Comparison of ENCODE assay signal across 9 mouse cellular contexts in the genomic region with DNA sequence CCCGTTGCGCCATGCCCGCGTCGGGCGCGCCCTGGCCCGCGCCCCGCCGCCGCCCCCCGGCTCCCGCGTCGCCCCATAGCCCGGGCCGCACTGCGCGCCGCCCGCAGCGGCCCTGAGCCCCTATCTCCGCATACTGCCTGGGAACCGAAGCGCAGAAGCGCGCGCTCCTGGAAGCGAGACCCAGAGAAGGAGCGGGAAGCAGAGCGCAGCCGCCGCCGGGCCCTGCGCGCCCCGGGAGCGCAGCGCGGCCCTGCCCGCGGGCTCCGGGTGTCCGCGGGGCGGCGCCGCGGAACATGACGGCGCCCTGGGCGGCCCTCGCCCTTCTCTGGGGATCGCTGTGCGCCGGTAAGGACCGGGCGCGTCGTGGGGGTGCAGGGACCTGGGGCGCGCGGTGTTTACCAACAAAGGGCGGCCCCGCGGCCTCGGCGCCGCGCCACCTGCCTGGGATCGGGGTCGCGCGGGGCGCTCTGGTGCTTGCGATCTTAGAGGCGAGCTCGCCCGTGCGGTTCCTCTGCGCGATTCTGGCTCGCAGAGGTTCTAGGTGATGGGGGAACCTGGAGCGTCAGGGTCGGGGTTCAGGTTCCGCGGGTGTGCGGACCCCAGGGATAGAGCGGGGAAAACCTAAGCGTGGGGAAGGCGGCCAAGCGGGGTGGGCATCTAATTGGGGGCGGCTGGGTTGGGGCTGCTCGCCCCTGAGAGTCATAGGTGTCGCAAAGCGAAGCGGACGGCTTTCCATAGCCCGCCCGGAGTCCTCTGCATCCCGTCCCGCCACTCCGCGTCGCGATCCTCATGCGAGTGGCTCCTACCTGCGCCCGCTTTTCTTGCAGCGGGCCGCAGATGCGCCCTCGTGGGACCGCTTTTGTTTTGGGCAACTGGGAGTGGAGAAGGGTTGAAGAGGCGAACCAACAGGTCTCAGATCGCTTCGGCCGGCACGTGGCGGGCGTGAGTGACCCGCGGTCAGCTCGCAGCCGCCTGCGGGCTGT. TPM values are rescaled to one million over a fixed set of nuclear protein-coding genes. Genes with fewer than 3 reads are reported as not detected.
DNase-seq lines count a peak whose midpoint lies in the region; ATAC-seq and TF ChIP-seq lines count a peak whose summit lies in the region.
"Had no signal": no experiment of that assay in that cellular context is flagged by ENCODE, and none has a peak within 500 bp of the region (broad histone marks: within the 10 kb centered on the region; RNA-seq: fewer than 3 reads in every experiment).

No protein-coding gene starts in this region.

- peak overlapping the region; percentile 86 for H3K9ac ChIP-seq in embryonic facial prominence, embryonic 15.5 days
- H3K9ac ChIP-seq in heart, embryonic 15.5 days: peak overlapping the region; percentile 88

- H3K36me3 ChIP-seq in C2C12 (ENCODE audit: control insufficient read depth, insufficient read depth): no peaks in the 10 kb centered on the region
- no peaks in the 10 kb centered on the region for H3K36me3 ChIP-seq in embryonic facial prominence, embryonic 15.5 days
- H3K36me3 ChIP-seq in heart, embryonic 15.5 days: no peaks in the 10 kb centered on the region

- peak overlapping the region; percentile 94 for H3K27ac ChIP-seq in embryonic facial prominence, embryonic 15.5 days (replicated peaks)
- peak overlapping the region; percentile 97 for H3K27ac ChIP-seq in heart, embryonic 15.5 days

- ATAC-seq in embryonic facial prominence, embryonic 15.5 days (ENCODE audit: insufficient number of reproducible peaks, low FRiP score, low TSS enrichment, low read depth): peak; percentile 67
- ATAC-seq in heart, embryonic 15.5 days (replicated peaks; ENCODE audit: insufficient number of reproducible peaks, insufficient read depth, low FRiP score, low read depth): peak; percentile 48

- H3K4me3 ChIP-seq in C2C12 (ENCODE audit: insufficient read depth, poor library complexity, severe bottlenecking): peak overlapping the region; percentile 41
- H3K4me3 ChIP-seq in embryonic facial prominence, embryonic 15.5 days (replicated peaks): peak overlapping the region; percentile 81
- H3K4me3 ChIP-seq in heart, embryonic 15.5 days: peak overlapping the region; percentile 93

- under 1% methylated on average over 126 of the region's 127 CpGs for WGBS in embryonic facial prominence, embryonic 15.5 days
- WGBS in heart, embryonic 15.5 days: under 1% methylated on average over 110 of the region's 127 CpGs

- H3K27me3 ChIP-seq in C2C12 (ENCODE audit: control insufficient read depth, insufficient read depth, insufficient read length): peaks cover 6% of the 10 kb centered on the region
- H3K27me3 ChIP-seq in embryonic facial prominence, embryonic 15.5 days: no peaks in the 10 kb centered on the region
- H3K27me3 ChIP-seq in heart, embryonic 15.5 days: no peaks in the 10 kb centered on the region

- no peaks in the 10 kb centered on the region for H3K79me2 ChIP-seq in C2C12 (ENCODE audit: control insufficient read depth, insufficient read depth)

- TF ChIP-seq CTCF in C2C12 (IDR thresholded peaks at IDR 0.05; ENCODE audit: control insufficient read depth, insufficient read depth, insufficient read length): no peak

- DNase-seq in adrenal gland, postnatal 36 days: peak; percentile 51 to 59
- DNase-seq in kidney, postnatal 25 days: peak; percentile 48 to 77
- peak; percentile 42 to 48 for DNase-seq in lung, adult 18-20 months
- peak; percentile 29 for DNase-seq in ovary, adult 18-20 months (ENCODE audit: low spot score)
- DNase-seq in thymus, postnatal 4 days: peak; percentile 75

- no peaks in the 10 kb centered on the region for H3K79me3 ChIP-seq in C2C12 (ENCODE audit: low read depth)

- peaks cover 26% of the 10 kb centered on the region for H3K4me1 ChIP-seq in embryonic facial prominence, embryonic 15.5 days
- peaks cover 21% of the 10 kb centered on the region for H3K4me1 ChIP-seq in heart, embryonic 15.5 days (replicated peaks)

- H3ac ChIP-seq in C2C12 (ENCODE audit: control insufficient read depth, insufficient read length, low read depth): peak overlapping the region; percentile 77

- H3K4me2 ChIP-seq in embryonic facial prominence, embryonic 15.5 days (replicated peaks): peak overlapping the region; percentile 88
- peak overlapping the region; percentile 87 for H3K4me2 ChIP-seq in heart, embryonic 15.5 days

- no peaks in the 10 kb centered on the region for H3K9me3 ChIP-seq in embryonic facial prominence, embryonic 15.5 days (replicated peaks)
- H3K9me3 ChIP-seq in heart, embryonic 15.5 days (replicated peaks): no peaks in the 10 kb centered on the region

TF ChIP-seq in C2C12, 6 proteins besides CTCF, POLR2A, EP300 and RAD21:
- no peak for TF ChIP-seq FOSL1 (IDR thresholded peaks at IDR 0.05; ENCODE audit: insufficient read depth, low read length, poor library complexity, severe bottlenecking)
- peak; percentile 28 for TF ChIP-seq MAX (IDR thresholded peaks at IDR 0.05)
- no peak for TF ChIP-seq CEBPB (IDR thresholded peaks at IDR 0.05; ENCODE audit: low read depth)
- no peak for TF ChIP-seq MYOG (IDR thresholded peaks at IDR 0.05; ENCODE audit: control insufficient read depth, extremely low read depth, insufficient read length)
TF ChIP-seq in C2C12: peak in this region for 1.

RNA-seq across cellular contexts. Expression of a gene that starts 0.6 kb away (rescaled TPM):
- 0.83 TPM for polyA plus RNA-seq in C2C12 (2012; fragmentation: generic; extraction: Trizol)
- total RNA-seq in adrenal gland, postnatal 36 days (2021): 1 to 10 TPM; 5.5 to 6.6 TPM
- polyA plus RNA-seq in embryonic facial prominence, embryonic 15.5 days (2015; fragmentation: Nextera tagmentation; extraction: Ambion mirVana): 20.8 and 21.4 TPM in 2 replicates
- 9.5 and 12.6 TPM in 2 replicates for polyA plus RNA-seq in heart, embryonic 15.5 days (2015; fragmentation: Nextera tagmentation; extraction: Ambion mirVana)

RNA-seq across cellular contexts. Expression of a gene that starts 37.2 kb away (rescaled TPM):
- polyA plus RNA-seq in C2C12 (2012; fragmentation: generic; extraction: Trizol): not detected
- not detected for total RNA-seq in adrenal gland, postnatal 36 days (2021)
- polyA plus RNA-seq in embryonic facial prominence, embryonic 15.5 days (2015; fragmentation: Nextera tagmentation; extraction: Ambion mirVana): 0.08 TPM in 1 of 2 replicates, not detected in the other
- 0.11 and 0.25 TPM in 2 replicates for polyA plus RNA-seq in heart, embryonic 15.5 days (2015; fragmentation: Nextera tagmentation; extraction: Ambion mirVana)
- total RNA-seq: adrenal gland, postnatal 4 days had no signal

RNA-seq across cellular contexts. Expression of a gene that starts 42.2 kb away (rescaled TPM):
- 7.3 TPM for polyA plus RNA-seq in C2C12 (2012; fragmentation: generic; extraction: Trizol)
- total RNA-seq in adrenal gland, postnatal 36 days (2021): 1 to 10 TPM; 3.3 to 4.7 TPM
- polyA plus RNA-seq in embryonic facial prominence, embryonic 15.5 days (2015; fragmentation: Nextera tagmentation; extraction: Ambion mirVana): 25.6 TPM in 2 replicates
- polyA plus RNA-seq in heart, embryonic 15.5 days (2015; fragmentation: Nextera tagmentation; extraction: Ambion mirVana): 9.7 and 12.0 TPM in 2 replicates

RNA-seq across cellular contexts. Expression of a gene that starts 45.4 kb away (rescaled TPM):
- polyA plus RNA-seq in C2C12 (2012; fragmentation: generic; extraction: Trizol): 3.1 TPM
- total RNA-seq in adrenal gland, postnatal 36 days (2021): under 1 TPM; 0.79 to 0.99 TPM
- 5.5 and 7.7 TPM in 2 replicates for polyA plus RNA-seq in embryonic facial prominence, embryonic 15.5 days (2015; fragmentation: Nextera tagmentation; extraction: Ambion mirVana)
- polyA plus RNA-seq in heart, embryonic 15.5 days (2015; fragmentation: Nextera tagmentation; extraction: Ambion mirVana): 1.1 and 2.6 TPM in 2 replicates

Comparison
In these comparisons a context has a peak if more than half of its experiments do, and no peak if none do; other contexts are left out.
1. Peak in every context shown above with its lines: DNase-seq, ATAC-seq, H3K4me3 ChIP-seq and H3K27ac ChIP-seq.
2. H3K4me3 ChIP-seq: peak in every context shown above with its lines; median percentile 93 in heart, embryonic 15.5 days; 81 in embryonic facial prominence, embryonic 15.5 days; 41 in C2C12.